Mouse (Mus musculus) ES-Bruce4 (cell line): ENCODE data around the gene Lipm.

Experiments used
- CTCF ChIP-seq: IDR thresholded peaks from one replicate; pipeline ENCODE4 v1.8.1; 2011; ENCODE audit warnings: low read depth, low read length
- EP300 ChIP-seq: IDR thresholded peaks from 2 replicates; pipeline ENCODE4 v1.6.1; 2011; ENCODE audit warnings: low read depth, low read length; ENCODE audit not compliant: insufficient read depth
- POLR2A ChIP-seq: IDR thresholded peaks from one replicate; pipeline ENCODE4 v1.8.1; 2011; ENCODE audit warnings: low read length; ENCODE audit not compliant: insufficient read depth

DNA sequence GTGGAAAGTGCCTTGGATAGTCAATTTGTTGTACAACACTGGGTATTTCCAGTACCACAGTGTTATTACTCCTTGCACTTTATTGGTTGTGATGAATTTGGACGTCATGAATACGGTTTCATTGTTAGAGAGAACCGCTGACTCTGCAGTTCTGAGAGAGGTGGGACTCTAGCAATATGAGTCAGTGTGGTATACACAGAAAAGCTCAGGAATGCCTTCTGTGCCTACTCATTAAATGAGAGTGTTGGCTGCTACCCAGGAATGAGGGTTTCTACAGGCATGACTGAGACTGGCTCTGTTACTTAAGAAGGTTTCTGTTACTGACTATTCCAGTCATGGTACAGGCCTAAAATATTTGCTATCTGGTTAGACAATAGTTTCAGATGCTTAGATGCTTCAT is 49.2 kb upstream of the Lipm start:
- TF ChIP-seq POLR2A (no peak), CTCF (no peak), EP300 (no peak)
